Mouse (Mus musculus): Measurements from ENCODE around the gene Col16a1.

DNA sequence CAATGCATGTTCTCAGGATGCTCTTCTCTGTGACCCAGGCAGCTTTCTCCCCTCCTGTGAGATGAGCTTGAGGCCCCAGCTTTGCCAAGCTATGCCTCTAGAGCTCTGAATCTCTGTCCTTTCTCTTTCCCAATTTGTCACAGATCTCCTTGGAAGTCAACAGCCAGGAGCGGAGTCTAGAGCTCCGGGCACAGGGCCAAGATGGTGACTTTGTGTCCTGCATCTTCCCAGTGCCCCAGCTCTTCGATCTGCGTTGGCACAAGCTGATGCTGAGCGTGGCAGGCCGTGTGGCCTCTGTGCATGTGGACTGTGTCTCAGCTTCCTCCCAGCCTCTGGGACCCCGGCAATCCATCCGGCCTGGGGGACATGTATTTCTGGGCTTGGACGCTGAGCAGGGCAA lies 5.5 kb downstream of the Col16a1 start:
- TF ChIP-seq CTCF (IDR thresholded peaks at IDR 0.05; ENCODE audit: extremely low read depth, insufficient read depth, insufficient read length, insufficient replicate concordance) (no peak), POLR2A (IDR thresholded peaks at IDR 0.05; ENCODE audit: low read depth, low read length) (no peak)
